Mouse (Mus musculus) adrenal gland (tissue): ENCODE results near the gene Cfap65.

Experiments used
- intact Hi-C: fragments of 180-260 bp; cut with DNase I; formaldehyde crosslinking; loops from one replicate; pipeline ENCODE4 v1.15.1; 2025

Gene Cfap65

DNA sequence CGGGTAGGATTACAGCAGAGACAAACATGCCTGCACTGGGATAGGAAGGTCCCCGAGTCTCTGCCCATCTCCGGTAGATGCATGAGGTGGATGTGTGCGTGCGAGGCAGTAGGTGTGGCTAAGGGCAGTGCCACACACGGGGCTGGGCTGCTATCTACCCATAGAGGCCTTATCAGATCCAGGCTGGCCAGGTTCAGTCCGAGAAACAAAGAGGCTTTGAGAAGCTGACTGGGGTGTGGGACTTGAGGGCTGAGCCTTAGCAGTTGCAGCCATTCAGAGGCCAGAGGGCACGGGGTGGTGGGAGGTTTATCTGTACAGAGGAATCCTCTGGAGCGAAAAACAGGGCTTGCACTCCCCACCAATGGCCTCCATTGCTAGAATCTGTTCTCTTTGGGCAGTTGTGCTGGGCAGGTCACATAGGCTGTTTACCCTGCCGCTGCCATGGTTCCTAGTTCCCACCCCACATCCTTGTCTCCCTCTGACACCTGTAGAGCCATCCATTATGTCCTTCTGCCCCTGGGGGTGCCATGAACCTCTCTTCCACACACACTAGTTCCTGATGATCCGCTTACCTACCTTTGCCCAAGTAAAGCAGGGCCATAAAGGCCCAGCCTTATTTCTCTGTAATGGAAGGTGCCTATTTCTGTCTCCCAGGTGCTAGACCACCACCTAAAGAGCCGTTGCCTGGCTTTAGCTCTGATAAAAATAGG, 6.4 kb upstream of the Cfap65 start:
- intact Hi-C loops = loop anchor here (10.0 kb wide), 1 partner anchor 313 kb away; no protein-coding TSS in a partner anchor

- intact Hi-C loops = loop anchor here (10.0 kb wide), 1 partner anchor 315 kb away; no protein-coding TSS in a partner anchor
Measured at GRCm38 (mm10) chr1:74939762-74940161, 4.4 kb upstream of the Cfap65 start.

GRCm38 (mm10) chr1:74936221-74936830, 927 bp upstream of the Cfap65 start:
- intact Hi-C loops = no loop called here

DNA sequence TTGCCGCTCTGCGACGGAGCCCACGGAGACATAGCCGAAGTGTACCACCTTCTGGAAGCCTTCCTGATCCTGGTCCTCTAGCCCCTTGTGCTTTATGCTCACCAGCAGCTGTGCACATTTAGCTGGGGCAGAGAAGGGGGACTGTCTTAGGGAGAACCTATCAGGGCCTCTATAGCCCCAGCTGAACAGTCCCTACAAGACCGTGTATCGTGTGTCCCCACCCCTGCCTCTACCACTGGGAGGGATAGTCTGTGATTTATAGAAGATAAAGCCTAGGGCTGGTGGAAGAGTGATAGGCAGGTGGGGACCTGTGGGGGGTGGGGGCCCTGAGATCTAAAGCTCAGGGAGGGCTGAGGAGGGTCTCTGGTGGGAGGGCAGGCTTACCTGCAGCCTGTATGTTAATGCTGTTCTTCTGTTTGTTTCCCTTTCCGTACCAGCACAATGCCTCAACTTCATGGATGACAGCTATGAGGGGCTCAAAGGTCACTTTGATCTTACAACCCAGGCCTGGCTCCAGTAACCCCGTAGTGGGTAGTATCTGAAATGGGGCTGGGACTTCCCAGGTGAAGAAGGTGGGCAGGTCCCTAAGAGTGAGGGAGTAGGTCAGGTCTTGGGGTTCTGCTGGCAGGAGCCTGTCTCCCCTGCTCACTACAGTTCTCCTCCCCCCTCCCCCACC, 7.6 kb downstream of the Cfap65 start:
- intact Hi-C loops = loop anchor here (5.0 kb wide), 1 partner anchor 90 kb away; no protein-coding TSS in a partner anchor

DNA sequence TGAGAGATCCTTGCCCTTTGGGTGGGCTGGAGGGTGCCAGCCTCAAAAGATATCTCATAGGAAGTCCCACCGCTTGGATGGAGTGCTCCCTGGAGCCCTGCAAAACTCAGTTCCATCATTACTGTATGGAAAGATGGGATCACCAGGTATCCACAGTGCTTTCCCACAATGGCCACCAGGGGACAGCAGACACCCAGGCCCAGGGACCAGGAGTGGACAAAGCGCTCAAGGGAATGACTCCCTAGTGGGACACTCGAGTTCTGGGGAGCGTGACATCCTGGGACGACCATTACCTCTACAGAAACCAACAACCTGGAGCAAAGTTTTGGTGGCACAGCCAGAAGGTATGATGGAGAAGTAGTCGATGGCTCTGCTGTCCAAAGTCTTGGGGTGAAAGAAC, 8.7 kb downstream of the Cfap65 start:
- intact Hi-C loops = loop anchor here (5.0 kb wide), 1 partner anchor 91 kb away; no protein-coding TSS in a partner anchor

DNA sequence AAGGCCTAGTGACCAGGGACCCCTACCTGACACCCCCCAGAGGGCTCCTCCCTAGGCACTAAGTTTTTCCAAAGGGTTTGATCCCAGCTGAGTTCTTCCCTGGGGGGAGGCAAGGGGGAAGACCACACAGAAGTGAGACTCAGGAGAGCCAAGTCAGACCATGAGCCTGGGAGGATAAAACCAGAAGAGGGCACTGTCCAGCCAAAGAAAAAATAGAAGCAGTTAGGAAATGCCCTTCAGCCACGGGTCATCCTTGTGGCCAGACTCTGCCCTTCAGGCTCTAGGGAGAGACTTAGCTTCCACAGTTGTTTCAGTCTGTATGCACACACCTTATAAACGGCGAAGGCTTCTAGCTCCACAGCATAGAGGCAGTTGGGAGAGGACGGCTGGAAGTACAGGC, 10.9 kb downstream of the Cfap65 start:
- intact Hi-C loops = no loop called here

DNA sequence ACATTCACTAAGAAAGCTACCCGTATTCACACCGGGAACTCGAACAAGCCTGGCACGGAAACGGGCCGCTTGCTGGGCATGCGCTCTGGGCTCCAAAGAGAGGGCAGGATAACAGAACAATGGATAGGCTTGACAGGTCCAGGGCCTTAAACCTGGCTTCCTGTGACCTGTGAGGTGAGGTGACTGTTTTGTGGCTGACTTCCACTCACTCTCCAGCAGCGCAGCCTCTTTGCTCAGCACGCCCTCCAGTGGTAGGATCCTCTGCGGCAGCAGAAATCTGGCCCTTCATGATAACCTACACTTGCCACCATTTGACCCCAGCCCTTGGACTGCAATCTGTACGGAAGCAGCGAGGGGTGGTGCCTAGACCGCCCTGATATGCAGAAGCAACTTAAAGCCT, 19.7 kb downstream of the Cfap65 start:
- intact Hi-C loops = no loop called here

- intact Hi-C loops = no loop called here
Measured at GRCm38 (mm10) chr1:74902191-74902590, 33.2 kb downstream of the Cfap65 start.

GRCm38 (mm10) chr1:74901686-74902085, 33.7 kb downstream of the Cfap65 start:
- intact Hi-C loops = no loop called here

DNA sequence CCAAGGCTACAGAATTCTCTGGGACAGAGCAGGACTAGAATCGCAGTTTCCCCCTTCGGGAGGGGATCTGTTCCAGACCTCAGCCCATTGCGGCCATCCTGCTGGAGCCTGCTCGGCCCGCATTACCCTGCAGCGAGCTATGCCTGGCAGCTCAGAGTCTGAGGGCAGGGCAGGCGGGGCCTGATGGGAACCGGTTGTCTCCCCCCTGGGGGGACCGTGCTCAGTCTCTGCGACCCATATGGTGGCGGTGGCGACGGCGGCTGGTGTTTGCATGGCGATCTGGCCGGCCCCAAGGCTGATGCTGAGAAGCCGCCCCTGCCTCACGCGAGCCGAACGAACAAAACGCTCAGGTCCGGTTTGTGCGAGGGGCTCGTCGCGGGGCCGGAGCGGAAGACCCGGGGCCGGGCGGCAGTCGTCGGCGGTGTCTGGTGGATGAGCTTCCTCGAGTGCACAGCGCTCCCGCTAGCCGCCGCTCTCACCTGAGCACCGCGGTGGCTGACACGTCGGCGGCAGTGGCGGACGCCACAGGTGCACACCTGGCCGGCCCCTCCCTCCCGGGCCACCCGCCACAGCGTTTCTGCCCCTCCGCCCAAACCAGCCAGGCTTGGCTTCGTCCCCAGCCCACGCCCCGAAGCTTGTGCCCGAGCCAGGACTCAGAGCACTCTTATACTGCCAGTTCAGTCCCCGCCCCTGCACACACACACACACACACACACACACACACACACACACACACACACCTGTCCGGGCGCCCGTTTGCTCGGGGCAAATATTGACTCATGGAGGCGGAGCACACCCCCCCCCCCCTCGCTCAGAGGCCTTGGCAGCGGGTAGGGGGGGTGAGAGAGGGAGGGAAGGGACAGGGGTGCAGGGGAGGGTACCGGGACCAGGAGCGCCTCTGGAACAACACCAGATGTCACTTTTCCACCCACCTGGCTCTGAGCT, 34.8 kb downstream of the Cfap65 start:
- intact Hi-C loops = no loop called here

GRCm38 (mm10) chr1:74898656-74899431, 36.6 kb downstream of the Cfap65 start:
- intact Hi-C loops = no loop called here

DNA sequence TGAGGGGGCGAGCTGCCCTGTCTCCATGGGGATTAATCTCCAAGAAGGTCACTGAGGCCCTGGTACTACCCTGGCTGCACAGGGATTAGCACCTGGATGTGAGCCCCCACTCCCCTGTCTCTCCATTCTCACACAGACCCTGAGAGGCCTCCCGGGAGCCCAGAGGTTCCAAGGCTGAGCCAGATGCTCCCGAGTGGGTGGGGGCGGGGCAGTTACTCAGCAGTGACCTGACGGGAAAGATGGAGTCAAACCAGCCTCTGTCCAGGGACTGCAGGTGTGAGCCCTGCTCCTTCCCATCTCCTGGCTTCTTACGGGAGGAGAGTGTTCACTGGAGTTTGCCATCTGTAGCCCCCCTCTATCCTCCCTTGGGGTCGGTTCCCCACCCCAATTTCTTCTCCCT, 37.4 kb downstream of the Cfap65 start:
- intact Hi-C loops = no loop called here

- intact Hi-C loops = no loop called here
Measured at GRCm38 (mm10) chr1:74894966-74895365, 40.4 kb downstream of the Cfap65 start.

GRCm38 (mm10) chr1:74893134-74893855, 42.1 kb downstream of the Cfap65 start, which contains the start of gene Cryba2:
Gene Cryba2 (minus strand): TSS chr1:74893143.
- intact Hi-C loops = no loop called here

DNA sequence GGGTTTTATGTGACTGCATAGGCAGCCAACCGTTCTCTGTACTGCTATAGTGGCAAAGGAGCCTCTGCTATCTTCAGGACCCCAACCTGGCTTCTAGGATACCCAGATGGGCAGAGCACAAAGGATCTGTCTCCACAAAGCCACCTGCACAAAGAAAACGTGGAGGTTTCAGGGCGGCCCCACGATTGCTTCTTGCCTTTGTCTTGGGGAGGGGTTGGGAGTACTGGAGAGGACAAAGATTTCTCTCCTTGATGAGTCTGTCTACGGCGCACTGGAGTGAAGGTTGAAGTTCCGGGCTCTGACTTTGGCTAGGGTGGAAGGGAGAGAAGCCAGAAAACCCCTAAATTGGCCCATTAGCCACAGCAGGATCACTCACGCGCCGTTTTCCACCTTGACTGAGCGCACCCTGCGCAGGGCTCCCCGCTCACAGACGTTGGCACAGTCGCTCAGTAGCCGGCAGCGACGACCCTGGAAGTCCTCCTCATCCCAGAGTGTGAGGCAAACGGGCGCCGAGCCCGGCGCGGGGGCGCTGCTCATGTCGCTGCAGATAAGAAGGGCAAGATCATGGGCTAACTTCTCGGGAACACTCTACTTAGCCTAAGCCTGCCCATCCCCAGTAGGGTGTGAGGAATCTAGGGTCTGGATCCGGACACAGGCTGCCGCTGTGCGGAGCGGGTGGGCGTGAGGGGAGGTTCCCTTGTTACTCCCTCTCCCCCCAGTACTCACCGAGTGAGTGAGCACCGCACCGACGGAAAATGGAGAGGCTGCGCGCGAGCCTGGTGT, 42.9 kb downstream of the Cfap65 start:
- intact Hi-C loops = no loop called here

GRCm38 (mm10) chr1:74891513-74891912, 43.9 kb downstream of the Cfap65 start:
- intact Hi-C loops = no loop called here

DNA sequence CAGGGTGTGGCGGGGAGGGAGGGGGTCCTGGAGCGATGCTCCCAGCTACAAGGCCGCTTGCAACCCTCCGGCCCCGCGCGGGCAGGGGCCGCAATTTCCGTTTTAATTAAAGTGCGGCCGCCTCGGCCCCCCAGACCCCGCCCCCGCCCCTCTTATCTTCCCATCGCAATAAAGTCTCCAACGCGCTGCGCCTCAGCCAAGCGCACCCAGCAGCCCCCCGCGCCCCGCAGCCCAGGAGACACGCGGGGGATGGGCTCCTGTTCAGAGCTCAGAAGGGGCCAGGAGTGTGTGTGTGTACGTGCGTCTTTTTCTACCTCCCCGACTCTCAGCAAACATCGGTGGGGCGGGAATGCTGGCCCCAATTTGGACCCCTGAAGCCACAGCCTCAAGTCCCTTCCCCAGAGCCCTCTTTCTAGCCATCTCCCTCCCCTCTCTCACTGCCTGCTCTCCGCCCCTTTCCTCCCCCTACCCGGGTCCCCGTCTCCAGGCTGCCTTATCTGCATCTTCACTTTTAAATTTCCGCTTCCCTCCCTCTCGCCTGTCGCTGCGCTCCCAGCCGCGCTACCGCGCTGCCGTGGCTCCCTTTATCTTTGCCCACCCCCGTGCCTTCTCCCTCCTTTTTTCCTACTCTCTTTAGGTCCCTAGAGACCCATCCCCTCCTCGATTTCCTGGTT, 49.9 kb downstream of the Cfap65 start, which contains the start of gene Fev:
Fev (minus strand) TSS at position 51 of the 674 bp plus-strand sequence.
- intact Hi-C loops = no loop called here
